Mouse (Mus musculus) CD8-positive naive resting alpha-beta T cell, adult 2 months (primary cell): ENCODE measurements at regions not wholly inside any gene's neighbourhood (a gene's known extent, or its start where the extent isn't known, plus 50 kb on each side); places are given as distances from the start of the nearest gene placed in this dataset.

Experiments
- DNase-seq, 2 experiments: peaks; one replicate each; pipeline ENCODE4 v3.0.0; 2022; ENCODE audit warnings: low read depth in 2 of 2, low spot score in 2 of 2

- no peak for DNase-seq
These were observed 62.9 kb upstream of the Gm2310 start for GRCm38 (mm10) chr15:8582676-8583075.

- DNase-seq, result no peak
These were observed 61.6 kb upstream of the Gm2310 start for GRCm38 (mm10) chr15:8581146-8581913.

GRCm38 (mm10) chr15:8580077-8580476, 60.3 kb upstream of the Gm2310 start:
- DNase-seq, result no peak

GRCm38 (mm10) chr15:8577480-8577881, 57.7 kb upstream of the Gm2310 start:
- peak; percentile 42 to 63 for DNase-seq

GRCm38 (mm10) chr15:8576975-8577374, 57.2 kb upstream of the Gm2310 start:
- no peak for DNase-seq

GRCm38 (mm10) chr15:8569617-8570016, 49.9 kb upstream of the Gm2310 start:
- peak; percentile 65 to 66 for DNase-seq
